Mouse (Mus musculus): ENCODE measurements around the gene Kpna3.
"Not testable (repeated sequence)": the region's sequence is repeated elsewhere in the genome, so short reads cannot be mapped to it uniquely, and the experiment has no call there.

Kpna3 gene

GRCm38 (mm10) chr14:61404941-61405340 is 34.7 kb downstream of the Kpna3 start:
- DNase-seq (ENCODE audit: low spot score in 2 of 2): no peak

- DNase-seq (ENCODE audit: low spot score in 2 of 2): no peak
Measured at GRCm38 (mm10) chr14:61394745-61395144, 44.9 kb downstream of the Kpna3 start.

- no peak for DNase-seq (ENCODE audit: low spot score in 2 of 2)
Measured at GRCm38 (mm10) chr14:61390586-61390985, 49.1 kb downstream of the Kpna3 start.

GRCm38 (mm10) chr14:61367290-61367689 is 72.4 kb downstream of the Kpna3 start:
- DNase-seq (ENCODE audit: low spot score in 2 of 2): no peak

- DNase-seq (ENCODE audit: low spot score in 2 of 2): no peak
Measured at GRCm38 (mm10) chr14:61364656-61365055, 75.0 kb downstream of the Kpna3 start.

GRCm38 (mm10) chr14:61363734-61364133 is 75.9 kb downstream of the Kpna3 start:
- DNase-seq (ENCODE audit: low spot score in 2 of 2): no peak

- DNase-seq (ENCODE audit: low spot score in 2 of 2): no peak
Measured at GRCm38 (mm10) chr14:61362268-61362667, 77.4 kb downstream of the Kpna3 start.

GRCm38 (mm10) chr14:61360981-61361511 is 78.6 kb downstream of the Kpna3 start:
- no peak for DNase-seq (ENCODE audit: low spot score in 2 of 2)

GRCm38 (mm10) chr14:61360131-61360980 is 79.3 kb downstream of the Kpna3 start, which contains the start of gene Ebpl:
Gene Ebpl, minus strand, starts transcription at chr14:61360439.
- DNase-seq (ENCODE audit: low spot score in 2 of 2): peak; percentile 83 to 87

- no peak for DNase-seq (ENCODE audit: low spot score in 2 of 2)
Measured at GRCm38 (mm10) chr14:61354251-61355235, 85.1 kb downstream of the Kpna3 start.

- DNase-seq (ENCODE audit: low spot score in 2 of 2): no peak
Measured at GRCm38 (mm10) chr14:61350808-61351207, 88.9 kb downstream of the Kpna3 start.

- no peak for DNase-seq (ENCODE audit: low spot score in 2 of 2)
Measured at GRCm38 (mm10) chr14:61349876-61350275, 89.8 kb downstream of the Kpna3 start.

GRCm38 (mm10) chr14:61346827-61347698 is 92.6 kb downstream of the Kpna3 start:
- peak in 1 of 2 experiments; percentile 41 for DNase-seq (ENCODE audit: low spot score in 2 of 2)

- DNase-seq (ENCODE audit: low spot score in 2 of 2): no peak
Measured at GRCm38 (mm10) chr14:61344590-61344989, 95.1 kb downstream of the Kpna3 start.

GRCm38 (mm10) chr14:61339381-61339780 is 100.3 kb downstream of the Kpna3 start:
- no peak for DNase-seq (ENCODE audit: low spot score in 2 of 2)

GRCm38 (mm10) chr14:61330996-61331561 is 108.6 kb downstream of the Kpna3 start:
- DNase-seq (ENCODE audit: low spot score in 2 of 2): peak; percentile 74 to 79

- peak; percentile 40 to 45 for DNase-seq (ENCODE audit: low spot score in 2 of 2)
Measured at GRCm38 (mm10) chr14:61330591-61330990, 109.1 kb downstream of the Kpna3 start.

- peak; percentile 83 to 90 for DNase-seq (ENCODE audit: low spot score in 2 of 2)
Measured at GRCm38 (mm10) chr14:61327618-61328450, 111.8 kb downstream of the Kpna3 start.

- not testable (repeated sequence) for DNase-seq (ENCODE audit: low spot score in 2 of 2)
Measured at GRCm38 (mm10) chr14:61327007-61327406, 112.7 kb downstream of the Kpna3 start.

- no peak for DNase-seq (ENCODE audit: low spot score in 2 of 2)
Measured at GRCm38 (mm10) chr14:61322740-61323139, 116.9 kb downstream of the Kpna3 start.
